Mouse (Mus musculus) midbrain, embryonic 15.5 days (tissue): ENCODE measurements around the gene Kif21a. TPM values are rescaled to one million over a fixed set of nuclear protein-coding genes. Genes with fewer than 3 reads are reported as not detected.

ENCODE experiments used
- ATAC-seq: fragments of 200-750 bp; cut with Nextera tagmentation; replicated peaks from 2 replicates; pipeline ENCODE4 v1.8.0; 2017; ENCODE audit warnings: moderate TSS enrichment
- H3K27ac ChIP-seq: fragments of 300-500 bp; sonication (generic); 2 replicates; pipeline ENCODE4 v1.5.1; 2015; ENCODE audit warnings: mild to moderate bottlenecking, inconsistent platforms
- H3K27me3 ChIP-seq: fragments of 300-500 bp; sonication (generic); replicated peaks from 2 replicates; pipeline ENCODE4 v1.6.1; 2015; ENCODE audit warnings: inconsistent platforms
- H3K36me3 ChIP-seq: fragments of 300-500 bp; sonication (generic); replicated peaks from 2 replicates; pipeline ENCODE4 v1.6.1; 2015; ENCODE audit warnings: inconsistent platforms
- H3K4me1 ChIP-seq: fragments of 300-500 bp; sonication (generic); 2 replicates; pipeline ENCODE4 v1.6.1; 2015; ENCODE audit warnings: inconsistent platforms
- H3K4me2 ChIP-seq: fragments of 300-500 bp; sonication (generic); 2 replicates; pipeline ENCODE4 v1.6.1; 2015; ENCODE audit warnings: inconsistent platforms, mild to moderate bottlenecking, moderate library complexity
- H3K4me3 ChIP-seq: fragments of 300-500 bp; sonication (generic); 2 replicates; pipeline ENCODE4 v1.5.1; 2015; ENCODE audit warnings: mild to moderate bottlenecking, inconsistent platforms
- H3K9ac ChIP-seq: fragments of 300-500 bp; sonication (generic); 2 replicates; pipeline ENCODE4 v1.6.1; 2015; ENCODE audit warnings: mild to moderate bottlenecking, inconsistent platforms
- H3K9me3 ChIP-seq: fragments of 300-500 bp; sonication (generic); 2 replicates; pipeline ENCODE4 v1.6.1; 2016; ENCODE audit warnings: inconsistent platforms
- WGBS: fragments of 180-500 bp; shearing (Covaris S2); methylation state at CpG from one replicate; pipeline ENCODE4 v1.1.7; 2015; ENCODE audit warnings: mixed read lengths; 5-methylcytosine and 5-hydroxymethylcytosine counted together
- polyA plus RNA-seq: library from polyadenylated mRNA; unstranded; fragments of >200 nt; fragmentation: Nextera tagmentation; extraction: Ambion mirVana; gene quantifications from 2 replicates; pipeline ENCODE4 v1.2.1, GENCODE M21; 2015

Kif21a gene
- polyA plus RNA-seq: 50.3 and 50.9 TPM in 2 replicates

- Histone ChIP-seq H3K4me3 (peak within 1 kb of the TSS; percentile 87), H3K27ac (peak within 1 kb of the TSS; percentile 100), H3K4me1 (peaks cover 39% of the 10 kb centered on the region), H3K27me3 (no peaks in the 10 kb centered on the region), H3K9ac (peak within 1 kb of the TSS; percentile 93), H3K9me3 (no peaks in the 10 kb centered on the region), H3K4me2 (peak within 1 kb of the TSS; percentile 67), H3K36me3 (no peaks in the 10 kb centered on the region)
- ATAC-seq: peak; percentile 95
- WGBS: under 1% methylated on average over 76 of the region's 89 CpGs
Observed at GRCm38 (mm10) chr15:91049496-91050441, at the start of gene Kif21a. Kif21a (minus strand) TSS chr15:91049948.

GRCm38 (mm10) chr15:91096606-91097005, 46.9 kb upstream of the Kif21a start:
- Histone ChIP-seq H3K9ac (no peak overlapping the region), H3K4me3 (no peak overlapping the region), H3K27ac (no peak overlapping the region), H3K9me3 (no peaks in the 10 kb centered on the region), H3K36me3 (no peaks in the 10 kb centered on the region), H3K4me1 (peaks cover 5% of the 10 kb centered on the region), H3K27me3 (no peaks in the 10 kb centered on the region), H3K4me2 (no peak overlapping the region)
- ATAC-seq: no peak
- WGBS: 89% methylated on average over 6 of the region's 6 CpGs

GRCm38 (mm10) chr15:91089427-91089826, 39.7 kb upstream of the Kif21a start:
- H3K27me3 ChIP-seq: no peaks in the 10 kb centered on the region
- no peaks in the 10 kb centered on the region for H3K36me3 ChIP-seq
- no peak overlapping the region for H3K9ac ChIP-seq
- WGBS: 74% methylated on average over 7 of the region's 7 CpGs
- H3K4me3 ChIP-seq: no peak overlapping the region
- H3K4me1 ChIP-seq: peaks cover 5% of the 10 kb centered on the region
- no peak for ATAC-seq
- H3K27ac ChIP-seq: no peak overlapping the region
- no peak overlapping the region for H3K4me2 ChIP-seq
- no peaks in the 10 kb centered on the region for H3K9me3 ChIP-seq

- 77% methylated on average over 12 of the region's 12 CpGs for WGBS
- Histone ChIP-seq H3K9ac (no peak overlapping the region), H3K4me3 (no peak overlapping the region), H3K9me3 (no peaks in the 10 kb centered on the region), H3K4me2 (no peak overlapping the region), H3K27ac (no peak overlapping the region), H3K4me1 (peaks cover 5% of the 10 kb centered on the region), H3K36me3 (no peaks in the 10 kb centered on the region), H3K27me3 (no peaks in the 10 kb centered on the region)
- ATAC-seq: no peak
Observed at GRCm38 (mm10) chr15:91088071-91088470, 38.3 kb upstream of the Kif21a start.

GRCm38 (mm10) chr15:91077457-91078410, 28.0 kb upstream of the Kif21a start:
- Histone ChIP-seq H3K9me3 (no peaks in the 10 kb centered on the region), H3K4me1 (peaks cover 9% of the 10 kb centered on the region), H3K36me3 (no peaks in the 10 kb centered on the region), H3K27me3 (no peaks in the 10 kb centered on the region), H3K4me3 (no peak overlapping the region), H3K9ac (no peak overlapping the region), H3K4me2 (no peak overlapping the region), H3K27ac (no peak overlapping the region)
- WGBS: 25% methylated on average over 15 of the region's 15 CpGs
- ATAC-seq: no peak

GRCm38 (mm10) chr15:91072440-91072839, 22.7 kb upstream of the Kif21a start:
- Histone ChIP-seq H3K4me3 (no peak overlapping the region), H3K36me3 (no peaks in the 10 kb centered on the region), H3K27me3 (no peaks in the 10 kb centered on the region), H3K4me2 (no peak overlapping the region), H3K27ac (no peak overlapping the region), H3K9me3 (no peaks in the 10 kb centered on the region), H3K4me1 (no peaks in the 10 kb centered on the region), H3K9ac (no peak overlapping the region)
- no peak for ATAC-seq
- 91% methylated on average over 1 of the region's 1 CpGs for WGBS

- no peak overlapping the region for H3K9ac ChIP-seq
- no peak overlapping the region for H3K27ac ChIP-seq
- no peak for ATAC-seq
- 91% methylated on average over 12 of the region's 12 CpGs for WGBS
- no peaks in the 10 kb centered on the region for H3K27me3 ChIP-seq
- no peaks in the 10 kb centered on the region for H3K36me3 ChIP-seq
- no peaks in the 10 kb centered on the region for H3K9me3 ChIP-seq
- no peak overlapping the region for H3K4me3 ChIP-seq
- H3K4me2 ChIP-seq: no peak overlapping the region
- H3K4me1 ChIP-seq: 0 out of 2 replicates have a peak, but pooled peaks cover 2% of the 10 kb centered on the region
Observed at GRCm38 (mm10) chr15:91064310-91064826, 14.6 kb upstream of the Kif21a start.

- Histone ChIP-seq H3K4me2 (no peak overlapping the region), H3K4me3 (no peak overlapping the region), H3K27me3 (no peaks in the 10 kb centered on the region), H3K36me3 (no peaks in the 10 kb centered on the region), H3K4me1 (0 out of 2 replicates have a peak, but pooled peaks cover 2% of the 10 kb centered on the region), H3K9me3 (no peaks in the 10 kb centered on the region), H3K9ac (no peak overlapping the region), H3K27ac (no peak overlapping the region)
- ATAC-seq: peak; percentile 58; the same call in 1 of the 2 replicates
- WGBS: 49% methylated on average over 7 of the region's 7 CpGs
Observed at GRCm38 (mm10) chr15:91063845-91064244, 14.1 kb upstream of the Kif21a start.

GRCm38 (mm10) chr15:91056866-91057342, 7.2 kb upstream of the Kif21a start:
- peaks cover 8% of the 10 kb centered on the region; the same call in 1 of the 2 replicates for H3K4me1 ChIP-seq
- H3K4me2 ChIP-seq: no peak overlapping the region
- H3K36me3 ChIP-seq: no peaks in the 10 kb centered on the region
- peak; percentile 39; the same call in 1 of the 2 replicates for ATAC-seq
- 0 out of 2 replicates have a peak overlapping the region, but pooled peaks have one; percentile 13 for H3K27ac ChIP-seq
- no peak overlapping the region for H3K9ac ChIP-seq
- no peaks in the 10 kb centered on the region for H3K27me3 ChIP-seq
- H3K4me3 ChIP-seq: no peak overlapping the region
- H3K9me3 ChIP-seq: no peaks in the 10 kb centered on the region
- WGBS: 52% methylated on average over 3 of the region's 3 CpGs

GRCm38 (mm10) chr15:91056176-91056865, 6.6 kb upstream of the Kif21a start:
- Histone ChIP-seq H3K4me3 (no peak overlapping the region), H3K9ac (no peak overlapping the region), H3K9me3 (no peaks in the 10 kb centered on the region), H3K36me3 (no peaks in the 10 kb centered on the region), H3K4me1 (peaks cover 8% of the 10 kb centered on the region; the same call in 1 of the 2 replicates), H3K27me3 (no peaks in the 10 kb centered on the region), H3K4me2 (no peak overlapping the region), H3K27ac (0 out of 2 replicates have a peak overlapping the region, but pooled peaks have one; percentile 13)
- 21% methylated on average over 5 of the region's 5 CpGs for WGBS
- peak; percentile 80 for ATAC-seq

GRCm38 (mm10) chr15:91048951-91049495, 725 bp downstream of the Kif21a start:
- Histone ChIP-seq H3K27me3 (no peaks in the 10 kb centered on the region), H3K4me3 (peak overlapping the region; percentile 87), H3K9me3 (no peaks in the 10 kb centered on the region), H3K27ac (peak overlapping the region; percentile 100), H3K4me1 (peaks cover 39% of the 10 kb centered on the region), H3K9ac (peak overlapping the region; percentile 93), H3K36me3 (no peaks in the 10 kb centered on the region), H3K4me2 (peak overlapping the region; percentile 67)
- ATAC-seq: peak; percentile 71
- WGBS: 0% methylated on average over 47 of the region's 47 CpGs
